Mouse (Mus musculus) embryonic fibroblast, embryonic 13.5 days (primary cell): ENCODE measurements around the gene Kpna1. TPM values are rescaled to one million over a fixed set of nuclear protein-coding genes. Genes with fewer than 3 reads are reported as not detected.
A peak's percentile ranks its signal among the peaks of the same experiment; 100 is the strongest.
"Not testable (repeated sequence)": the region's sequence is repeated elsewhere in the genome, so short reads cannot be mapped to it uniquely, and the experiment has no call there.

Experiments
- H3K27ac ChIP-seq: 2 replicates; pipeline ENCODE4 v1.5.1; 2012; ENCODE audit warnings: low read length, control low read depth, inconsistent platforms; ENCODE audit not compliant: insufficient read depth
- H3K4me1 ChIP-seq: 2 replicates; pipeline ENCODE4 v1.6.1; 2011; ENCODE audit warnings: low read length; ENCODE audit not compliant: control insufficient read depth, insufficient read depth
- H3K4me3 ChIP-seq: 2 replicates; pipeline ENCODE4 v1.5.1; 2011; ENCODE audit warnings: mild to moderate bottlenecking, control low read depth, low read length; ENCODE audit not compliant: insufficient read depth
- CTCF ChIP-seq: IDR thresholded peaks from 2 replicates; pipeline ENCODE4 v1.5.1; 2011; ENCODE audit warnings: mild to moderate bottlenecking, control low read depth, low read length, moderate library complexity, borderline replicate concordance; ENCODE audit not compliant: insufficient read depth
- POLR2A ChIP-seq: IDR thresholded peaks from 2 replicates; pipeline ENCODE4 v1.6.1; 2011; ENCODE audit warnings: low read depth, mild to moderate bottlenecking, control low read depth, low read length, moderate library complexity
- polyA plus RNA-seq: library from polyadenylated mRNA; stranded (reverse); fragments of >200 nt; gene quantifications from 2 replicates; pipeline ENCODE4 v1.2.4, GENCODE M21; 2011; ENCODE audit warnings: low read depth; ENCODE audit not compliant: missing spikeins, insufficient read length

Gene Kpna1
- 83.9 and 86.7 TPM in 2 replicates for polyA plus RNA-seq

DNA sequence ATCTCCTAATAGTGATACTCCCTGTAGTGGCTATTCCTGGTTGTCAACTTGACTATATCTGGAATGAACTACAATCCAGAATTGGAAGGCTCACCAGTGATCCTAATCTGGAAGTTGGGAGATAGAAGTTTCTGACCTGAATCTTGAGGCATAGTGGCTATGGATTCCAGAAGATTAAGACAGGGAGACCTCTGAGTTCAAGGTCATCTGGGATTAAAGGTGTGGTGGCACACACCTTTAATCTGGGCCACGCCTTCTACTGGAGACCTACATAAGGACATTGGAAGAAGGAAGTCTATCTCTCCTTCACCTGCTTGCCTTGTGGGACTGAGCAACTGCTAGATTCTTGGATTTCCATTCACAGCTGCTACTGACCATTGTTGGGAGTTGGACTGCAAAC lies at the start of gene Kpna1:
TSS of gene Kpna1 (plus strand) at position 301 of the 400 bp plus-strand sequence.
- not testable (repeated sequence) for H3K27ac ChIP-seq, H3K4me1 ChIP-seq, H3K4me3 ChIP-seq

DNA sequence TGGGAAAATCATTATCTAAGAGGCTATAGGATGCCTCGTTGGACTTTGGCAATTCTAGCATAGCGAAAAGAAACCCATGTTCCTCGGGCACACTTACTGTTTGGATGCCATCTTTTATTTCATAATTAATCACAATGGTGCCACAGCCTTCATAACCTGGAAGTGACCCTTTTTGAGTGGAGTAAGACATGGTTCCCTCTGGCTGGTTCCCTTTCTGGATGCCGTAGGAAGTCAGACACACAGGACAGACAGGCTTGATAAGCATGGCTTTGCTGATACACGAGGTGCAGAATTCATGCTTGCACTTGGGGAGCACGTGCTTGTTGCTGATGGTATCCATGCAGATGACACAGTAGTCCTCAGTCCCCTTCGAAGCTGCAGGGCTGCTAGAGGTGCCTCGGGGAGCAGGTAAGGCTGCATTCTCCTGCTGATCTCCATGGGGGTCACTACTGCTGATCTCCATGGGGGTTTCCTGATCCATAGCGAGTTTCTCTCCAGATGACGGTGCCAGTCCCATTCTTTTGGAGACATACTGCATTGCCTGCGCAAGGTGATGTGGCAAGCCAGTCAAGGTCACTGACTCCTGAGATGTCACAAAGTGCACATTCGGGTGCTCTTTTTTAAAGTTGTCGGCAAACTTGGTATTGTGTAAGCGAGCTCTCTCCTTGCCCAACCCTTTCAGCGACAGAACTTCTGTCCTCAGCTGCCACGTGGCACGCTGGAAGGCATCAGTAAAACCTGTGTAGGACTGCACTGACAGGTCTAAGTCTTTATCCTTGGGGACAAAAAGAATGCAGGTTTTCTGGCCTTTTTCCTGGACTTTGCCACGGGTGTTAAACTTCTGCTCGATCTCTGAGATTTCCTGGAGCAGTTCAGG lies 46.1 kb upstream of the Kpna1 start:
- Histone ChIP-seq H3K27ac (no peak overlapping the region), H3K4me1 (no peaks in the 10 kb centered on the region; the same call in 1 of the 2 replicates), H3K4me3 (no peak overlapping the region)
- TF ChIP-seq POLR2A = no peak
- TF ChIP-seq CTCF = no peak

- H3K27ac ChIP-seq = no peak overlapping the region
- H3K4me3 ChIP-seq = no peak overlapping the region
- TF ChIP-seq POLR2A (no peak), CTCF (no peak)
- no peaks in the 10 kb centered on the region; the same call in 1 of the 2 replicates for H3K4me1 ChIP-seq
Observed at GRCm38 (mm10) chr16:35933181-35933580, 45.4 kb upstream of the Kpna1 start.

DNA sequence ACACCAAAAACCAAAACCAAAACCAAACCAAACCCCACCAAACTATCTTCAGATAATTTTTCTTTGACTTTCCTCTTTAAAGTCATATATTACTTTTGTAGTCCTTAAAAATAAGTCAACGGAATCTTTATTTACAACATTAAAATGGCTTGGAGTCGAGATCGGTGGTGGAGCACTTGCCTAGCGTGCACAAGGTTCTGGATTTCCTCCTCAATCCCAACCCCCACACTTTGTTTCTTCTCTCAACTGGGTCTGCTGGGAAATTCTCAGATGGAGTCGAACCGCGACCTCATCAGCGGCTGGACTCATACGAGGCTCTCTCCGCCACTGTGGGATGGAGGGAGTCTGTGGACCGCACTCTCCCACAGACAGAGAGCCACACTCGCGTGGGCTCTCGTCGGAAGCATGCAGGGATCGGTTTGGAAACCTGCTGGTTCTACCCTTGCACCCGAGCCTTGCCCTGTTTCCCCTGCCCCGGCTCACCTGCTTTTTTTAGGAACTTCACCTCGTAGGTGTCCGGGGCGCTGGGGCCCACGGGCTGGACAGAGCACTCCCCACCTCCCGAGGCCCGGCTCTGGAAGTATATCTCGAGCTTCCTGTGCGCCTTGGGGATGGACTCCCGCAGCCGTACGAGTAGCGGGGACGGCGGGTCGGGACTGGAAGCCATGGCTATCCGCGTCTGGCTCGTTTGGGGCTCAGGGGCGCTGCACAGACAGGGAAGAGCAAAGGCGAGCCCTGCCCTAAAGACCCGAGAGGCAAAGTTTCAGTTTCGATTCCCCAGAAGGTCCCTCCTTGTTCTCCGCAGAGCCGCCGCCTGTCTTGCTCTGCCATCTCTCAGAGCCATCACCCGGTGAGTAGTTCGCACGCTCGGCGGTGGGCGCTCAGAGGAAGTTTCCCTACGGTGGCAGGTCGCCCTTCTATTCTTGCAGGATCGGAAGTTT lies 40.1 kb upstream of the Kpna1 start, which contains the start of the genes Parp9 and Dtx3l:
TSS of gene Parp9 (plus strand) at position 260 of the 941 bp plus-strand sequence.
TSS of gene Dtx3l (minus strand) at position 941 of the 941 bp plus-strand sequence.
- peak within 1 kb of the TSS; percentile 55 for H3K27ac ChIP-seq
- no peaks in the 10 kb centered on the region; the same call in 1 of the 2 replicates for H3K4me1 ChIP-seq
- TF ChIP-seq CTCF = no peak
- peak; percentile 65 for TF ChIP-seq POLR2A
- H3K4me3 ChIP-seq = peak within 1 kb of the TSS; percentile 79

GRCm38 (mm10) chr16:35939261-35939660 lies 39.3 kb upstream of the Kpna1 start:
- no peak for TF ChIP-seq POLR2A
- no peak for TF ChIP-seq CTCF

GRCm38 (mm10) chr16:35939690-35940089 lies 38.9 kb upstream of the Kpna1 start:
- Histone ChIP-seq H3K4me3 (peak overlapping the region; percentile 79; the same call in 1 of the 2 replicates), H3K27ac (peak overlapping the region; percentile 55; the same call in 1 of the 2 replicates), H3K4me1 (no peaks in the 10 kb centered on the region; the same call in 1 of the 2 replicates)
- TF ChIP-seq POLR2A (peak; percentile 84), CTCF (0 out of 2 replicates have a peak, but pooled peaks have one; percentile 10)

More at GRCm38 (mm10) chr16:35939261-35939660, 39.3 kb upstream of the Kpna1 start:
- H3K4me3 ChIP-seq = peak overlapping the region; percentile 79
- H3K27ac ChIP-seq = peak overlapping the region; percentile 55
- H3K4me1 ChIP-seq = no peaks in the 10 kb centered on the region; the same call in 1 of the 2 replicates

- H3K4me1 ChIP-seq = no peaks in the 10 kb centered on the region; the same call in 1 of the 2 replicates
- no peak overlapping the region for H3K4me3 ChIP-seq
- TF ChIP-seq CTCF = no peak; the same call in 1 of the 2 replicates
- TF ChIP-seq POLR2A = no peak
- H3K27ac ChIP-seq = no peak overlapping the region
Observed at GRCm38 (mm10) chr16:35941382-35941781, 37.2 kb upstream of the Kpna1 start.

DNA sequence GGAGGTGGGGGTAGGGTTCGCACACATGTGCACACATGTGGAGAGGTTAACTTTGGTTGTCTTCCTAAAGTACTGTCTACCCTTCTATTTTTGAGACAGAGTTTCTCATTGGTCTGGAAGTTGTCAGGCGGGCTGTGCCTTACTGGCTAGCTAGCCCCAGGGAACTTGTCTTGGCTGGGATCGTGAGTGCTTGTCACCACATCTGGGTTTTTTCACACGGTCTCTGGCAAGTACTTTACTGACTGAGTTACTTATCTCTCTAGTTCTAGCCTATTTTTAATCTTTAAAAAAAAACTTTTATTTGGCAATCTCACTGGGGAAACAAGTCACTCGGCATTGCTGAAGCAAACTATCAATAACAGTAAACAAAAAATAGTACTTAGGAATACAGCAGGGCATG lies 29.3 kb upstream of the Kpna1 start:
- TF ChIP-seq CTCF (no peak), POLR2A (no peak)
- no peak overlapping the region for H3K27ac ChIP-seq
- H3K4me3 ChIP-seq = no peak overlapping the region
- no peaks in the 10 kb centered on the region for H3K4me1 ChIP-seq

DNA sequence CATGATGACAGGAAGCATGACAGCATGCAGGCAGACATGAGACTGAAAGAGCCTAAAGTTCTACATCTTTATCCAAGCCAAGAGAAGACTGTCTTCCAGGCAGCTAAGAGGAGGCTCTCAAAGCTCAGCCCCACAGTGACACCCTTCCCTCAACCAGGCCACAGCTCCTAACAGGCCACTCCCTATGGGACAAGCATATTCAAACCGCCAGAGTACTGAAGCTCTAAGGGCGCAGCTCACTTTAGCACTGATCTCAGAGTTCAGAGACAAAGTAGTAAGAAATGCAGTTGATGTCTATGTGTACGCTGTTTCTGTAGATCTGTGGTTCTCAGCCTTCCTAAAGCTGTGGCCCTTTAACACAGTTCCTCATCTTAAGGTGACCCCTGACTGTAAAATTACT lies 27.3 kb upstream of the Kpna1 start:
- no peak overlapping the region for H3K27ac ChIP-seq
- H3K4me1 ChIP-seq = no peaks in the 10 kb centered on the region
- no peak for TF ChIP-seq CTCF
- TF ChIP-seq POLR2A = no peak
- H3K4me3 ChIP-seq = no peak overlapping the region

DNA sequence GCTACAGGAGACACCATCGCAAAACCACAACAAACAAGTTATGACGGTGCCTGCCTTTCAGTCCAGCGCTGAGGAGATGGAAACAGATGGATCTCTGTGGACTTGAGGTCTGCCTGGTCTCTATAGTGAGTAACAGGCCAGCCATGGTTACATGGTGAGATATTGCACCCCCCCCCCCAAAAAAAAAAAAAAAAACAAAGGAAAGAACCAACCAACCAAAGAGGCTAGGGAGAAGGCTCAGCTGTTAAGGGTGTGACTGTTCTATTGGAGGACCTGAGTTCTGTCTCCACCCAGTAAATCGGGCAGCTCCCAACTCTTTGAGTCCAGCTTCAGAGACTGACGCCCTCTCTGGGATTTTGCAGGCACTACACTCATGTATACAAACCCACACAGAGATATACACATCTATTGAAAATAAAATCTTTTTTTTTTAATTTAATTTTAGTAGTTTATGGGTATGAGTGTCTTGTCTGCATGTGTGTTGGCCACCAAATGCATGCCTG lies 25.9 kb upstream of the Kpna1 start:
- no peaks in the 10 kb centered on the region for H3K4me1 ChIP-seq
- no peak overlapping the region for H3K4me3 ChIP-seq
- TF ChIP-seq CTCF (no peak), POLR2A (no peak)
- H3K27ac ChIP-seq = no peak overlapping the region

DNA sequence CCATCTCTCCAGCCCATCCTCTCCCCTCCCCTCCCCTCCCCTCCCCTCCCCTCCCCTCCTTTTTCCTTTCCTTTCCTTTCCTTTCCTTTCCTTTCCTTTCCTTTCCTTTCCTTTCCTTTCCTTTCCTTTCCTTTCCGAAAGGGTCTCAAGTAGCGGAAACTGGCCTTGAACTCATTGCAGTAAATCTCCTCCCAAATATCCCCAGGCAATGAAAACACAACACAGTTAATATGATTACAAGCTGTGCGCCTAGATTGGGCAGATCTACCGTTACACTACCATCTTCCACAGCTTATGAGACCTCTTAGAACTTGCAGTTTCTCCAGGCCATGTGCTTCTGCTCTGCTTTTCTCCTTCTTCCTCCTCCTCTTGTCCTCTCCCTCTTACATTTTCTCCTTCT lies 12.6 kb upstream of the Kpna1 start:
- not testable (repeated sequence) for H3K4me1 ChIP-seq, H3K4me3 ChIP-seq, H3K27ac ChIP-seq
